Mouse (Mus musculus) frontal cortex, postnatal 10 days (tissue): ENCODE measurements around the gene Lpin3.

Experiments
- DNase-seq, 2 experiments: peaks; one replicate each; pipeline ENCODE4 v3.0.0; 2022; ENCODE audit warnings: low spot score in 2 of 2, mixed read lengths in 1 of 2

Lpin3 gene

GRCm38 (mm10) chr2:160880453-160881195 lies at the start of gene Lpin3:
TSS of gene Lpin3 (plus strand) at chr2:160880670.
- no peak for DNase-seq

DNA sequence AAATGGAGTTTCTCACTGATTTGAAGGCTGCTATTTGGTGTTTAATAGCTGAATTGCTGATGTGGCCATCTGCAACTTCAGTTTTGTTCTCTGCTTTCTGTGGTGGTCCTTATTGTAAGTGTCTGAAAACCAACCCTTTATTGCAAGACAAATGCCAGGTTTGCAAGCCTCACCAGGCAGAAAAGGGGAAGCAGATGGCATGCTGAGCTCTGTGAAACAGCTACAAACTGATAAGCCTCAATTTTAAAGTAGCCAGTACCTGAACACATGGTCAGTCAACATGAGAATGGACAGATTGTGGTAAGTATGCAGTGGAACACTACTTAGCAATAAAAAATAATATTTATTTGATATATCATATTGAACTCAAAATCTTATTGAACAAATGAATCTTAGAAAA lies 39.6 kb upstream of the Lpin3 start:
- DNase-seq = no peak

DNA sequence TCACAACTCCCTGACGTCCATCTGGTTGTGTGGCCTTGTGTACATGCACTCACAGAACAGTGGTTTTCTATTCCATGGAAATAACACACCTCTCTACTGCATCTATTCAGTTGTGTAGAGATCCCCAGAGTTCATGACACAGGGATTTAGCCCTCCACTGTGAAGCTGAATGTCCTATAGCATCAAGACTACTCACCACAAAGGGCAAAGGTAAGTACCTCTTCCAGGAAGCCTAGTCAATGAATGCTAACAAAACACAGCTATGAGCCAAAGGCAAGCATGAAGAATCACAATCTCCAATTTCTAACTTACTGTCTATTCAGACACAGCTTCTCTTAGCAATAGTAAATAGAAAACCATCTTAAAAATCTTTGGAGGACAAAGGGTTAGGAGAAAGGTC lies 32.8 kb upstream of the Lpin3 start:
- DNase-seq = no peak

DNA sequence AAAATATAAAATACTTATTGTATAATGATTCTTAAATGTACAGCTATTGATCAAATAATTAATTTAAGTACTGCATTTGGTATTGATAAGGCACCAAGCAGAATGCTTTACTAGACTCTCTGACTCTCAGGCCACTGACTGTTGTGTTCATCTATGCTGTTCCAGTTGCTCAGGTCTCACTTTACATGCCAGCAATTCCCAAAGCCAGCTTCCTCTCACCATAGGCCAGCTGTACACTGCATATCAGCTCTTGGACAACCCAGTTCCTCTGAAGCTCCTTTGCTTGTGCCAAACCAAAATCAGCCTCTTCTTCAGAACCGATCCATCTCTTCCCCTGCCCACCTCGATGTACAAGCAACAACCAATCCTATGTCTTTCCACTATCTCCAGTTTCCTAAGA lies 32.3 kb upstream of the Lpin3 start:
- no peak for DNase-seq

DNA sequence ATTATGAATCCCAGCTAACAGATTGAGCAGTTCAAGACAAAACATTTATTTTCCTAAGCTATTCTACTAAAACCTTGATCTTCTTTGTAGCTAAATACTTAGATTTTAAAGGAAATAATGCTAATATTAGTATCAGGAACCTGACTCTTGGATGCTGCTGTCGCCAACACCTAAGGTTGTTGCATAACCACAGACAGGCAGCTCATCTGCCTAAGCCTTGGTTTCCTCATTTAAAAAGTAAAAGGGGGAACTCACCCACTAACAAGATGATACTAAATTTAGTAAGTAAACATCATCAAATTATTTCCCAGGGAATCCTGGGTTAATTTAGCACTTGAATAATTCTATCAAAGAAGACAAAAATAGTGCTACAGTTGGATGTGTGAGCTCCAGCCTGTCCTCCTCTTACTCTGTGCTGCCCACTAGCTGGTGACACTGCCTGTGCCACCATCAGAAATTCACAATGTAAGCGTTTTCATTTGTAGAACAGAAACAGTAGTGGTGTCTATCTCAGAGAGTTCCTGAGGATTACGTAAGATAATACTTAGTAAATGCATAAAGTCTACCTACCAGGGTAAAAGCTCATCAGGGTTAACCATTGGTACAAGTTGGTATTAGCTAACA lies 30.7 kb upstream of the Lpin3 start:
- DNase-seq = no peak

GRCm38 (mm10) chr2:160850360-160850759 lies 30.1 kb upstream of the Lpin3 start:
- DNase-seq = no peak

- DNase-seq = peak in 1 of 2 experiments; percentile 27
These were observed 25.8 kb upstream of the Lpin3 start for GRCm38 (mm10) chr2:160854687-160855086.

DNA sequence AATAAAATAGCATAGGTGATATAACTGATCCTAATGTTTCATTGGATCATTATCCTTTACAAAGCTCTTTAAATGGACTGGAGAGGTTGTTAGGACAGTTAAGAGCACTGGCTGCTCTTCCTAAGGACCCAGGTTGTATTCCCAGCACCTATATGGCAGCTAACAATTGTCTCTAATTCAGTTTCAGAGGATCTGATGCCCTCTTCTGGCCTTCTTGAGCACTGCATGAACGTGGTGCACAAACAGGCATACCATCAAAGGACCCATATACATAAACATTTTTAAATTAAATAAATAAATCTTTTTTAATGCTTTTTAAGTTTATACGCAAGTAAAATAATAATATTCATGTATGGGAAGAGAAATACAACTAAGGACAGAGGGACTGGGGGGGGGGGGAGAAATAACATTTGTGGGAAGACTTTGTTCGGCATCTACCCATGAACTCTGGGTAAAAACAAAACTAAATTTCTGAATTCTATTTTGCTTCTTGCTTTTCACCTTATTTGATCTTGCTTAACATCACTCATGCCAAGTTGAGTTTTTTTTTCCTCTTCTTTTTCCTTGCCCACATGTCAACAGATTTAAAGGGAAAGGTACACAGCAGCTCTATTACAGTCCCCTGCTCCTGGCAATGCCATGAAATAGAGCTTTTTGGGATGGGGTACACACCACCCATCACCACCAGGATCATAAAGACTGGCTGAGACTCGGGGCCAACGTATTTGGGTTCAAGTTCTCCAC lies 23.9 kb upstream of the Lpin3 start:
- no peak for DNase-seq

- no peak for DNase-seq
These were observed 20.1 kb upstream of the Lpin3 start for GRCm38 (mm10) chr2:160860363-160860762.

DNA sequence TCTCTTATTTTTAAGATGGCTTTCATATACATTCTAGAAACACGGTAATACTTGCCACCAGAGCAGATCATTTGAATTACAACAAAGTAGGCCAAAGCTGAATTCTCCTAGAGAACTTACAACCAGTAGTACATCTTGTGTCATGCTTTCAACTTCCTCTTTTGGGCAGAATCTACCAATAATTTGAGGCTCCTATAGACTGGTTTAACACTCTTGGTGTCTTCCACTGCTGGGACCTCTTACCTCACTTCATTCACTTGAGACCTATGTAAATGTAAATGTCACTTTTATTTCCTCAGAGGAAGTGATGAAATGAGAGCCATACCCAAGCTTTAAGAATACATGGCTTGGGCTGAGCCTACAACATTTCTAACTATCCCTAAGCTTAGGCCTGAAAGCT lies 16.4 kb upstream of the Lpin3 start:
- no peak for DNase-seq

DNA sequence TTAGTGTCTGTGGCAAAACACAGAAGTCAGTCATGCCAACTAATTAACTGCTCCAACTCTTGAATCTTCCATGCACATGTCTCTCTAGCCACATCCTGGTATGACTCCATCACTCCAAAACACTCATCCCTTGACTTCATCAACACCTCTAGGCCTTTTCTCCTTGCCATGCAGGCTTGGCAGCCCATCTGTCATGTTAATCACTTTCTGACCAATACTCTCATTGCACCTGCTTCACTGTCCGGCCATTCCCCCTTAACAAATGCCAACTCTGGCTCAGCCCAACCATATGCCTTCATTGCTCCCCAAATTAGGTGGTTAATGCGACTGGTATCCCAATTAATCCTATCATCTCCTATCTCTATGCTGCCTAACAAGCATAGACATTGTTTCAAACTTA lies 15.2 kb upstream of the Lpin3 start:
- DNase-seq = no peak

DNA sequence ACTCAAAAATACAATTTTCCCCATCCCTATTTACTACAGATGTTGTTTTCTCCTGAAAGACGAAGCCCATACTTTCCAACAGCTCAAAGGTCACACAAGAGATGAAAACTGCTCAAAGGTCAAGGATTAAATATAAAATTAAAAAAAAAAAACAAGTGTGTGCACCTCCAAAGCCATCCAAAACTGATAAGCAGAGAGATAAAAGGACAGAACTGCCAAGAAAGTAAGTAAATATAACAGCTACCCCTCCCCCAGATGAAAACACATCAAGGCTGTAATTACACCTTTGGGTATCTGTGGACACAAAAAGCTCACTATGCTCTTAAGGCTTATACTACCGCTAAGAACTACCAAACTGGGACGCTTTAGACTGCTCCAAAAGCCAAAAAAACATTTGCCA lies 11.0 kb upstream of the Lpin3 start:
- DNase-seq = no peak

DNA sequence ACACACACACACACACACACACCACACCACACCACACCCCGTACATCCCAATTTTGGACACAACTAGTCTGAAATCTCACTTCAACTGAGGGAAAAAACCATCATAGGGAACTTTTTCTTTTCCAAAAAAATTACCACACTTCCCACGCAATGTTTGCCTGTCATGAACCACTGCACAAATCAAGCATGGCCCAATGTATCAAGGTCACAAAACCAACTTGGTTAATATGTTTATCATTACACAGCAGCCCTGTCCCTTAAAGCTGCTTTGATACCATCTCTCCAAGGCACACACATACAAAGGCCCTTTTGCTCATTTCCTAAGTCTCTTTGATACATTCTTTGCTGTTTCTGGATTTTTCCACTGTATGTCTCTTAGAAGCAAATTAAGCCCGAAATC lies 9.2 kb upstream of the Lpin3 start:
- DNase-seq = no peak

DNA sequence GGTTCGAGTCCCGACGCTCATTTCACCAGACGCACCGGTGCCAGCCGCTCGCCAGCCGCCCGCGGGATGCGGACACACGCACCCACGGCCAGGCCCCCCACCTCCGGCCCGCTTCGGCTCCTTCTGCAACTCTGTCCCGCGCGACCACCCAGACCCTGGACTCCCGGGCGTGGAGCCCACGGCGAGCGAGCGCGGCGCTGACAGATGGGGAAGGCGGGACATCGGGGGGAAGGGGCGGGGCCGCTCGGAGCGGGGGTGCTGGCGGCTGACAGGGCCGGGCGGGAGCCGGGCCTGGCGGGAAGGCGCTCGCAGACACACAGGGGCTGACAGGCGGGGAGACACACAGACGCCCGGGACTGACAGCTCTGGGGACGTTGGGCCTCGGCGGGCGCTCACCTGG lies 8.1 kb upstream of the Lpin3 start:
- peak; percentile 52 to 74 for DNase-seq

GRCm38 (mm10) chr2:160872890-160873382 lies 7.5 kb upstream of the Lpin3 start, which contains the start of gene Zhx3:
TSS of gene Zhx3 (minus strand) at chr2:160872998.
- DNase-seq = peak; percentile 85 to 91

DNA sequence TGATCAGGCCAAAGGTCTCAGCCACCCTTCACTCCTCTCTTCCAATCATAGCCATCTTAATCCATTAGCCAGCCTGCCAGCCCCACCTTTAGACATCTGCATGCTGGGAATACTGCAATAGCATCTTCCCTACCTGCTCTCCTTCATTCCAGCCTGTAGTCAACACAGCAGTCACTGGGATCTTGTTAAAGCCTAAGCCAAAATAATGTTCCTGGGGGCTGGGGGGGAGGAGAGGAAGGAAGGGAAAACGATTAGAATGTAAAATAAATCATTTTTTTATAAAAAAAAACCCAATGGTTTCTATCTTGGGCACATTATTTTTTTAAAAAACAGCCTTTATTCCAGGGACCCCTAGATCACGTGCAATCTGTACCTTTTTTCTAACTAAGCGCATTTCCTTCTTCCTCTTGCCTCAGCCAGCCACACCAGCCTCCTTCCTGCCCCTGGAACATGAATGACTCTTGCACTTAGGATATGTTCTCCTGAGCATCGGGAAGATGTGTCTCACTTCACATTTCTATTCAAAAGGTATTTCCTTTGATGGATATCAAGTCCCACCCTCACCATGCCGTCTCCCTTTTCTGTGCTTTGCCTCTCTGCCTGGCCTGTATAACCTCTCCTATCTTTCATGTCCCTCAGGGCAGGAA lies 6.1 kb upstream of the Lpin3 start:
- DNase-seq = no peak

DNA sequence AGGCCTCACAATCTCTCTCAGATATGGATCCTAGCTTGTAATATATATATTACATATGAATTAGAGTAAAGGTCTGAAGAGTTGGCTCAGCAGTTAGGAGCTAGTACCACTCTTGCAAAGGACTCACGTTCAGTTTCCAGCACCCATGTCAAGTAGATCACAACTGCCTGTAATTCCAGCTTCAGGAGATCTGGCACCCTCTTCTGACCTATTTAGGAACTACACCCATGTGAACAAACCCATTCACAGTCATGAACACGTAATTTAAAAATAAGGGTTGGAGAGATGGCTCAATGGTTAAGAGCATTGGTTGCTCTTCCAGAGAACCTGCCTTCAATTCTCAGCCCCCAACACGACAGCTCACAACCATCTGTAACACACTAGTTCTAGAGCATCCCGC lies 4.4 kb upstream of the Lpin3 start:
- no peak for DNase-seq

GRCm38 (mm10) chr2:160881462-160882101 lies 1.1 kb downstream of the Lpin3 start:
- no peak for DNase-seq

GRCm38 (mm10) chr2:160882436-160882835 lies 2.0 kb downstream of the Lpin3 start:
- DNase-seq = no peak

GRCm38 (mm10) chr2:160883912-160884311 lies 3.4 kb downstream of the Lpin3 start:
- no peak for DNase-seq

- DNase-seq = no peak
These were observed 4.4 kb downstream of the Lpin3 start for GRCm38 (mm10) chr2:160884830-160885229.

- DNase-seq = no peak
These were observed 5.8 kb downstream of the Lpin3 start for GRCm38 (mm10) chr2:160886221-160886620.
